Mouse (Mus musculus): ENCODE results near the gene Rbm4. TPM values are rescaled to one million over a fixed set of nuclear protein-coding genes. Genes with fewer than 3 reads are reported as not detected.
A peak's percentile ranks its signal among the peaks of the same experiment; 100 is the strongest.

Gene Rbm4
- 1.1 and 1.6 TPM in 2 replicates for polyA plus RNA-seq (2012)

DNA sequence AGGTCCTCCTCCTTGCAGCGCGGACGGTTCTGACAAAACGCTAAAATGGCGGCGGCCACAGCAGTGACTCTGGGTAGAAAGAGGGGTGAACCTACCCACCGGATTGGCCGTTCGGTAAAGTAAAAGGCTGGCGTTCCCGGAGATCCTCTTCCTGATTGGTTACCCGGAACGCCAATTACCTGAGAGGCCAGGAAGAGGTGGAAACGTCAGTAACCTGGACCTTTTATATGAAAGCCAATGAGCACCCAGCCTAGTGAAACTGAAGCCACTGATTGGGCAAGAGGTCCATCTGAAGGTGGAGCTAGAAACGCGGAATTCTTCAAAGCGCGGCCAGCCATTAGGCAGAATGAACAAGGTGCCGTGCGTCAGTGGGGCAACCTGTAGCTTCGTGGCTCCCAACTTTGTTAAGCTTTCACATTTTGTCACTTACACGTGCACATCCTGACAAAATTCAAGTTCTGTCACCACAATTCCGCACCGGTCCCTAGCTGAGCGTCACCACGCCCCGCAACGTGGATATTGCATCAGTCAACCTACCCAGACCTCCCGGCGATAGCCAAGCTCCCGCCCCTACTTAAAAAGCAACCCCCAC lies at the start of gene Rbm4:
TSS of gene Rbm4 (minus strand) at position 71 of the 592 bp plus-strand sequence.
- peak within 1 kb of the TSS; percentile 78 for H3K4me3 ChIP-seq (replicated peaks)
- TF ChIP-seq GATA1 (IDR thresholded peaks at IDR 0.05; ENCODE audit: low read length) (no peak), TAL1 (IDR thresholded peaks at IDR 0.05; ENCODE audit: low read length) (no peak)
- H3K4me1 ChIP-seq (ENCODE audit: control insufficient read depth) = peaks cover 72% of the 10 kb centered on the region

DNA sequence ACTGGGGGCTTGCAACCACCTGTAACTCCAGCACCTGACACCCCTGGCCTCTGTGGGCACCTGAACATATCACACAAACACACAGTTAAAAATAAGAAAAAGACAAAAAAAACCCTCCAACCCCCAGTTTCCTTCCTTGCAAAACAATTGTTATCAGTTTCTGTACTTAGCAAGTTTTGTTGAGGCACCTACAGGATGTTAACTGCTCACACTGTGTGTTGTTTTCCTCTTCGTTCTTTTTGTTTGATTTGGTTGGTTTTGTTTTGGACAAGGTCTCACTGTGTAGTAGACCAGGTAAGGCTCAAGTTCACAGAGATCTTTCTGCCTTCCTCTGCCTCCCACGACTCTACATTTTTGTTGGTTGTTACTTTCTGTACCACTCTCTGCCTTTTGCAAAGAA lies 48.9 kb upstream of the Rbm4 start:
- peaks cover 61% of the 10 kb centered on the region for H3K27me3 ChIP-seq (ENCODE audit: control insufficient read depth)
- H3K4me1 ChIP-seq (ENCODE audit: control insufficient read depth) = peaks cover 51% of the 10 kb centered on the region
- TF ChIP-seq TAL1 (IDR thresholded peaks at IDR 0.05; ENCODE audit: low read length) (no peak), GATA1 (IDR thresholded peaks at IDR 0.05; ENCODE audit: low read length) (no peak)
- H3K4me3 ChIP-seq (replicated peaks) = no peak overlapping the region
- H3K36me3 ChIP-seq (ENCODE audit: control insufficient read depth) = peaks cover 2% of the 10 kb centered on the region
- no peaks in the 10 kb centered on the region for H3K9me3 ChIP-seq (ENCODE audit: control insufficient read depth, low read length)

More for the DNA sequence above, at the start of gene Rbm4:
- H3K36me3 ChIP-seq (ENCODE audit: control insufficient read depth) = peaks cover 73% of the 10 kb centered on the region
- no peaks in the 10 kb centered on the region for H3K27me3 ChIP-seq (ENCODE audit: control insufficient read depth)
- no peaks in the 10 kb centered on the region for H3K9me3 ChIP-seq (ENCODE audit: control insufficient read depth, low read length)

- no peak overlapping the region for H3K4me3 ChIP-seq (replicated peaks)
- H3K4me1 ChIP-seq (ENCODE audit: control insufficient read depth) = peaks cover 57% of the 10 kb centered on the region
- H3K36me3 ChIP-seq (ENCODE audit: control insufficient read depth) = peaks cover 17% of the 10 kb centered on the region
- H3K9me3 ChIP-seq (ENCODE audit: control insufficient read depth, low read length) = no peaks in the 10 kb centered on the region
- H3K27me3 ChIP-seq (ENCODE audit: control insufficient read depth) = peaks cover 52% of the 10 kb centered on the region
- TF ChIP-seq TAL1 (IDR thresholded peaks at IDR 0.05; ENCODE audit: low read length) (no peak), GATA1 (IDR thresholded peaks at IDR 0.05; ENCODE audit: low read length) (no peak)
Measured at GRCm38 (mm10) chr19:4840848-4841247, 47.1 kb upstream of the Rbm4 start.

DNA sequence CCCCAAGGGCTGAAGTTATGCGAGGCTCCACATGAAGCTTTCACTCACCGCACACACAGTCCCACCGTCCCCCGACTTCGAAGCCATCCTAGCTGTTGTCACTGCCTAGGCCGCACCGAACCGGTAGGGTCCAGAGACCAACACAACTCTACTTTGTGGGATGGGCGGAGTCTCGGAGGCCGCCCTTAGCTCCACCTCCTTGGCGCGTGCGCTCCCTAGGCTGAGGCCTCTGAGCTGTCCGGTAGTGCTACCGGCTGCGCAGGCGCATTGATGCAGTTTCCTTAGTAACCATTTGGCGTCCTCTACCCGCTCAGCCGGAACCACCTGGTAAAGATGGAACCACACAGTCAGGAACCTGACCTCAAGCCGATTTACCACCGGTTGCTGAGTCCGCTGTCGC lies 45.4 kb upstream of the Rbm4 start, which contains the start of the genes Ccs and Ccdc87:
TSS of gene Ccs (minus strand) at position 184 of the 400 bp plus-strand sequence.
TSS of gene Ccdc87 (plus strand) at position 218 of the 400 bp plus-strand sequence.
- TF ChIP-seq TAL1 (IDR thresholded peaks at IDR 0.05; ENCODE audit: low read length) (no peak), GATA1 (IDR thresholded peaks at IDR 0.05; ENCODE audit: low read length) (no peak)
- H3K4me3 ChIP-seq (replicated peaks) = peak within 1 kb of the TSS; percentile 71

DNA sequence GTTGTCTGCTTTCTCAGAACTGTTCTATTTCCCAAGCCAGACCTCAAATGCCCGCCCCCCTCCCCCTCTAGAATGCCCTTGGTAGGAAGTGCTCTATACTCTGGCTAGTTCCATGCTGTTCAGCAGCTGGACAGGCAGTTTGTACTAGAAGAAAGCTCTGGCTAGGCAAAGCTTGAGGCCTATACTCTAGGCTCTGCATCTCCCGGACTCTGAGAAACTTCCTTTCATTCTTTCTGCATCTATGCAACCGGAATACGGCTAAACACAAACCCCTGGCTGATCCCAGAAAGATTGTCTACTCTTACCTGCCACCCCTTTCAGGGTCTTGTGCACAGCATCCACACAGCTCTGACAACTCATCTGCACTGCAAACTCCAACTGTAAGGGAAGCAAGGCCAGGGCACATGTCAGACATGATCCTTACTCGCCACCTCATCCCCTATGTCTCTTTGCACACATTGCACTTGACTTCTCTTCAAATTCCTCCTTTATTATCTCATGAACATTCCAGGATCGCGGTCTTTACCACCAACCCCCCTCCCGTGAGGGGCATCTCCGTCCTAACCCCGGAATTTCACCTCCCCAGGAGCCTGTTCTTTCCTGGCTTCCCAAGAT lies 44.9 kb upstream of the Rbm4 start:
- Histone ChIP-seq H3K4me1 (ENCODE audit: control insufficient read depth) (peaks cover 53% of the 10 kb centered on the region), H3K36me3 (ENCODE audit: control insufficient read depth) (peaks cover 32% of the 10 kb centered on the region), H3K4me3 (replicated peaks) (peak overlapping the region; percentile 71), H3K9me3 (ENCODE audit: control insufficient read depth, low read length) (no peaks in the 10 kb centered on the region), H3K27me3 (ENCODE audit: control insufficient read depth) (peaks cover 40% of the 10 kb centered on the region)
- no peak for TF ChIP-seq TAL1 (IDR thresholded peaks at IDR 0.05; ENCODE audit: low read length)
- TF ChIP-seq GATA1 (IDR thresholded peaks at IDR 0.05; ENCODE audit: low read length) = no peak

More for the DNA sequence above, 45.4 kb upstream of the Rbm4 start, which contains the start of the genes Ccs and Ccdc87:
- H3K27me3 ChIP-seq (ENCODE audit: control insufficient read depth) = peaks cover 43% of the 10 kb centered on the region
- H3K9me3 ChIP-seq (ENCODE audit: control insufficient read depth, low read length) = no peaks in the 10 kb centered on the region
- H3K36me3 ChIP-seq (ENCODE audit: control insufficient read depth) = peaks cover 26% of the 10 kb centered on the region
- peaks cover 53% of the 10 kb centered on the region for H3K4me1 ChIP-seq (ENCODE audit: control insufficient read depth)

DNA sequence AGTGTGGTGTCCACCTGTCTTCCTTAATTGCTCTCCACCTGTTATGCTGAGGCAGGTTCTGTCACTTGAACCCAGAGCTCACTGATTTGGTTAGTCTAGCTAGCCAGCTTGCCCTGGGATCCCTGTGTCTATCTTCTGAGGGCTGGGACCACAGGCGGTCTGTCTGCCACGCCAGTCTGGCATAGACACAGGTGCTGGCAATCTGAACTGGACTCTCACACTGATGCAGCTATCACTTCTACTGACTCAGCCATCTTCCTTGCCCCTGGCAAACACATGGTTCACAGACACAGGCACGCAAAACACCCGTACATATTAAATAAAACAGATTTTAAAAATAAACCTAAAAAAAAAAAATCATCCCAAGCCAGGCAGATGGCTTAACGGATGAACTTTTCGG lies 43.3 kb upstream of the Rbm4 start:
- TF ChIP-seq GATA1 (IDR thresholded peaks at IDR 0.05; ENCODE audit: low read length) = no peak
- TF ChIP-seq TAL1 (IDR thresholded peaks at IDR 0.05; ENCODE audit: low read length) = no peak
- peaks cover 53% of the 10 kb centered on the region for H3K4me1 ChIP-seq (ENCODE audit: control insufficient read depth)
- peaks cover 47% of the 10 kb centered on the region for H3K36me3 ChIP-seq (ENCODE audit: control insufficient read depth)
- H3K27me3 ChIP-seq (ENCODE audit: control insufficient read depth) = peaks cover 27% of the 10 kb centered on the region
- H3K9me3 ChIP-seq (ENCODE audit: control insufficient read depth, low read length) = no peaks in the 10 kb centered on the region
- no peak overlapping the region for H3K4me3 ChIP-seq (replicated peaks)

GRCm38 (mm10) chr19:4836096-4836495 lies 42.4 kb upstream of the Rbm4 start:
- H3K9me3 ChIP-seq (ENCODE audit: control insufficient read depth, low read length) = no peaks in the 10 kb centered on the region
- H3K4me3 ChIP-seq (replicated peaks) = no peak overlapping the region
- H3K27me3 ChIP-seq (ENCODE audit: control insufficient read depth) = peaks cover 17% of the 10 kb centered on the region
- peaks cover 47% of the 10 kb centered on the region for H3K4me1 ChIP-seq (ENCODE audit: control insufficient read depth)
- peaks cover 54% of the 10 kb centered on the region for H3K36me3 ChIP-seq (ENCODE audit: control insufficient read depth)
- TF ChIP-seq TAL1 (IDR thresholded peaks at IDR 0.05; ENCODE audit: low read length) (no peak), GATA1 (IDR thresholded peaks at IDR 0.05; ENCODE audit: low read length) (no peak)

DNA sequence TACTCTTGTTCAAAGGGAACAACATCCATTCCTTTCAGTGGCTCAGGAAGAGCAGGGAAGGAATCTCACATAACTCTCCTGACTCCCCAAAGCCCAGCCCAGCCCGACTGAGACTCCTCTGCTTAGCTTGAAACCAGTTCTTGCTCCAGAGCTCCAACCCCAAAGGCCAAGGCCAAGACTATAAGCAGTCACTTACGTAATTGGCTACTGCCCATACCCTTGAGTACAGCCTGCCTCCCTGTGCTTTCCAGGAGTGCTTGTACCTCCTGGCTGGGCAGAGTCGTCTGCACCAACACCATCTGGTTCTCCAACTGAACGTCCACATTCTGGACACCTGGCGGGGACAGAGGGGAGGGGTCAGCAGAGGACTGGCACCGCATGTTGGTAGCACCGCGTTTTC lies 40.3 kb upstream of the Rbm4 start:
- TF ChIP-seq TAL1 (IDR thresholded peaks at IDR 0.05; ENCODE audit: low read length) (no peak), GATA1 (IDR thresholded peaks at IDR 0.05; ENCODE audit: low read length) (no peak)
- H3K36me3 ChIP-seq (ENCODE audit: control insufficient read depth) = peaks cover 75% of the 10 kb centered on the region

GRCm38 (mm10) chr19:4829156-4829555 lies 35.5 kb upstream of the Rbm4 start:
- H3K4me1 ChIP-seq (ENCODE audit: control insufficient read depth) = peaks cover 12% of the 10 kb centered on the region
- peaks cover 93% of the 10 kb centered on the region for H3K36me3 ChIP-seq (ENCODE audit: control insufficient read depth)
- no peaks in the 10 kb centered on the region for H3K27me3 ChIP-seq (ENCODE audit: control insufficient read depth)
- no peaks in the 10 kb centered on the region for H3K9me3 ChIP-seq (ENCODE audit: control insufficient read depth, low read length)
- no peak overlapping the region for H3K4me3 ChIP-seq (replicated peaks)
- TF ChIP-seq TAL1 (IDR thresholded peaks at IDR 0.05; ENCODE audit: low read length) (no peak), GATA1 (IDR thresholded peaks at IDR 0.05; ENCODE audit: low read length) (no peak)

More for the DNA sequence above, 40.3 kb upstream of the Rbm4 start:
- Histone ChIP-seq H3K9me3 (ENCODE audit: control insufficient read depth, low read length) (no peaks in the 10 kb centered on the region), H3K27me3 (ENCODE audit: control insufficient read depth) (no peaks in the 10 kb centered on the region), H3K4me3 (replicated peaks) (no peak overlapping the region), H3K4me1 (ENCODE audit: control insufficient read depth) (peaks cover 32% of the 10 kb centered on the region)
